Mouse (Mus musculus): ENCODE results near the gene Myl3.

Gene Myl3

DNA sequence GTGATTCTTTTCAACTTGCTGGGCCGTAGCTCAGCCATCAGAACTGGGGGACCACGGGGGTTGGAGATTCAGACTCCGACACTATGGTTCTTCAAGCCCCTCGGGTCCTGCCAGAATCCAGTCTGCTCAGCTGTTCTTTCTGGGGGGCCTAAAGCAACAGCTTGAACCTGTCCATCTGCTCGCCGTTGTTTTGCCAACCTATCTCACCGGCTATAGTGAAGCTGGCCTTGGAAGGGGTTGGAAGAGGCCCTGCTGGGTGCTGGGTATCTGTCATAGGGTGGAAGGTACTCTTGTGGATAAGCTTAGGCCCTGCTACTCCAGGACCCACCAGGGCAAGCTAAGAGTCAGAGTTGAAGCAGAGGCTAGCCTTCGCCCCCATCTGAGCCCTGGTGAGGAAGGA lies 19.2 kb downstream of the Myl3 start:
- no peak for DNase-seq (ENCODE audit: low spot score in 2 of 2)

DNA sequence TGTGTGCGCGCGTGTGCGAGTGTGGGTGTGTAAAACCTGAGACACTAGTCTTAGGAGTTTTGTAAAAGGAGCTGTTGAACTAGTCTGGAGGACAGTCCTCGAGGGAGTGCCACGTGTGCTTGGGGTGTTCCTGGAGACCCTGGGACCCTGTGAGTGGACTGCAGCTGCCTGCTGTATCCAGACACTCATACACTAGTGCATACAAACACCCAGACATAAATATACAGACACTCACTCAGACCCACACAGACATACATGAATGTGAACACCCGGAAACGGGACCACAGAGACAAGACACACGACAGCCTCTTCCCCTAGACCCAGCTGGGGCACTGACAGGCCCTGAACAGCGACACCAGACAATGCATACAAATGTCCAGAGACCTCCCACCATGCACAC lies 21.1 kb downstream of the Myl3 start:
- no peak for DNase-seq (ENCODE audit: low spot score in 2 of 2)

DNA sequence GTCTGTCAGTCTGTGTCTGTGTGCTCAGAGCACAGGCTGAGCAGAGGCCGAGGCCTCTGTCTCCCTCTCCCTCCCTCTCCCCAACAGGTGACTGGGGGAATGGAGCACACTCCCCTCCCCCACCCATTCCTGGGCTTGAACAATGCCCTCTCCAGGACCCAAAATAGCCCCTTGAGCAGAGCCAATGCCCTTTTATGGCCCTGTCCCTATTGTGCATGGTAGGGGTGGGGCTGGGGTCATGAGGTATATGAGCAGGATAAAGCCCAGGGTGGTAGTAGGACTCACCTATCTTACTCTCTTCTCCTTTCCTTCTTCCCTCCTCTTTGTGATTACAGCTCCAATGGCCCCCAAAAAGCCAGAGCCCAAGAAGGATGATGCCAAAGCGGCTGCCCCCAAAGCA lies 21.7 kb downstream of the Myl3 start:
- DNase-seq (ENCODE audit: low spot score in 2 of 2): peak; percentile 75 to 77

DNA sequence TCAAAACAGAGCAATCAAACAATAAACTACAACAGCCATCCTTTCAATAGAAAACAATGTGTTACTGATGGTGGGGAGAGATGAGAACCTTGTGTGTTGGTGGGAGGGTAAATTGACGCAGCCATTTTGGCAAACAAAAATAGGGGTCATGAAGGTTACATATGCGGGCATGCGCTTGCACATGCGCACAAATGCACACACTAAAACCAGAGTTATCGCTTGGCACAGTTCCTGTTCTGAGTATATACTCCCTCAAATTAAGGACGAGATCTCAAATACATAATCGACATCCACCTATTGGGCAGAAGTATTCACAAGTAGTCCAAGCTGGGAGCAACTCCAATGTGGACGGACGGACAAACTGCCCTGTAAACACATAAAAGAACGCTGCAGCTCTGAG lies 30.7 kb downstream of the Myl3 start:
- DNase-seq (ENCODE audit: low spot score in 2 of 2): no peak

DNA sequence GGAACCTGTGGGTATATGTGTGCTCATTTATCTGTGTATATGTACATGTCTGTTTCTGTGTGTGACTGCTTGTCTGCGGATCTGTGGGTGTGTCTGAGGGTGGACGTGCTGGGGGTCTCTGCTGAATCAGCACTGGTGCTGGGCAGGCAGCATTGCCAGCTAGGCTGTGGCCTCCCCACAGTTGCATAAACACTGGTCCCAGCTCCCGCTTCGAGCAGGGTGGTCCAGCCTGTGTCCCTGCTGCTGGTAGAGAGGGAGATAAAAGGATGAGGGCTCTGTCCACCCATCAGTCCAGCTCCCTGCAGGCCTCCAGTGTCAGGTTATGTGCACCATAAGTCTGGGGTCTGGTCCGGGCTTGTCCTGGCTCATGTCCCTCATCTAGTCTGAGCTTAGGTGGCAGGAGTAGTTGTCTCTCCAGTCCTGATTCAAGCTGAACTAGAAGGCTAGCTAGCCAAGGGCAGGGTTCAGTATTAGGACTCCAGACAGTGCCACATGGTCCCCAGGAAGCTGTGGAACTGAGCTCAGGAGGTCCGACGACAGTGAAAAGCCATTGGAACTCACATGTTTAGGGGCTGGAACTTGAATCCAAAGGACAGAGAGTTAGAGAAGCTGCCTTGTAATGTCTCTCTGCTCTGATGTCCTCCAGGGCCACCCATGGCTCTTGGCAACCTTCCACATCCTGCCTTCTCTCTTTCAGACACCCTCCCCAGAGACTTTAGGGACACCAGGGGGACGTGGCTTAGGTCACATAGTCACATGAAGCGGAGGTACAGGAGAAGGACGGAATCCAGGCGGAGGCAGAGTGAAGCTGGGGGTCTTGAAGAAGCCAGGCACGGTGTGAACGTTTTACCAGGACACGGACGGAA lies 33.0 kb downstream of the Myl3 start:
- no peak for DNase-seq (ENCODE audit: low spot score in 2 of 2)

DNA sequence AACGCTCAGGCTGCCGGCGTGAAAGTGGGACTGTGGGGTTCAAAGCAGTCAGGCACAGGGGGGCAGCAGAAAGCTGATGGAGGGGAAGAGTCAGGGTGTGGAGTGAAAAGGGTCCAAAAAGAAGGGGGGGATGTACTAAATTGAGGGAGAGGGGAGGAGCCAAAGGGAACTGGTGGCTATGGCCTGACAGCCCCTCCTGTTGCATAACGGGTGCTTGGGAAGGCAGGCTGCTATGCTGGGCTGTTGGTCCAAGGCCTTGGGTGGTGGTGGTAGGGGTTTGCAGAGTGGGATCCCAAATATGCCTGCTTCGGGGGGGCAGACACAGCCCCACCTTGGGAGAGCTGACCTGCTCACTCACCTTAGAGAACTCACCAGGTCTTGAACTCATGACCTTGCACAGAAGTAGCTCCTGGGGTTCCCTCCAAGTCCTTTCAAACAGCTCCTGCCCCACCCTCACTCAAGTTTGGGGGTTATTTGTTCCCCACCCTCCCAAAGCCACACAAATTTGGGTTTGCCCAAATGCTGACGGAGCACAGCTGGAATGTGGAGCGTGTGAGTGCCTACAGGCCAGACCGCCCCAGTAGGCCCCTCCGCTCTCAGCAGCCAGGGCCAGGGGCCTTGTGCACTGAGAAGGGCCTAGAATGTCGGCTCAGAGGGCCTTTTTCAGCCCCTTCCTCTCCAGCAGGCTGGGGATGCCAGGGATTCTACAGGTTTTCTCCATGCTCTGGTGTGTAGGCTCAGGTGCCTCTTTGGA lies 33.8 kb downstream of the Myl3 start:
- DNase-seq (ENCODE audit: low spot score in 2 of 2): no peak

DNA sequence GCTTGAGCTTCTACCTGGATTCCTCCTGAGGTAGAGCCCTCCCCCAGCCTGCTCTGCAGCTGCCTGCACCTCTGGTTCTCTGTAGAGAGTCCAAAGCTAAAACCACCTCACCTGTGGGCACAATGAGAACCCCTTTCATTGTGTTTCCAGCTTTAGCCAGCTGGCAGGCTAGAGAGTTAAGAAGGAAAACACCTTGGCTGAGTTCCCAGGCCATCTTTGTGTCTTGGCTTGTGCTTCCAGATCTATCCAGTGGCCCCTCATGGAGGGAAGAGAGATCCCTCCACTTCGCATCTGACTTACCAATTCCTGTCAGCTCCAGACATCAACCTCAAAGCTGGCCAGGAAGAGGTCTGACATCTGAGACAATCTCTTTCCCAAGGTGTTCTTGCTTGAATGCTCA lies 36.4 kb downstream of the Myl3 start:
- no peak for DNase-seq (ENCODE audit: low spot score in 2 of 2)

DNA sequence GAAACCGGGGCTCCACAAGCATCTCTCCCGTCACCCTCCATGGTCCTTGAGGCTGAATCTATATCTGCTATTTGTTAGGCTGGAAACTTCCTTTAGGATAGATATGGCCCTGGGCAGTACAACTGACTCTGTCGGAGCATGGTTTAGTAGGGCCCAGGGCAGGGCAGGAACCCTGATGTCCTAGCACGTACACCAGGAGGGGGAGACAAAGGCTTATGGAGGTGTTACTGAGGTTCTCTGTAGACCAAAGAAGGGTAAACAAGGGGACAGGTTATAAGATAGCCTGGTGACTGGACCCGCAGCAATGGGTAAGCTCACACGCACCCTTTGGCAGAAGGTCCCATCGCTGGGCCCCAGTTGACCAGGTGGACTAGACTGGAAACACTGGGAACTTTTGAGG lies 36.9 kb downstream of the Myl3 start:
- no peak for DNase-seq (ENCODE audit: low spot score in 2 of 2)

DNA sequence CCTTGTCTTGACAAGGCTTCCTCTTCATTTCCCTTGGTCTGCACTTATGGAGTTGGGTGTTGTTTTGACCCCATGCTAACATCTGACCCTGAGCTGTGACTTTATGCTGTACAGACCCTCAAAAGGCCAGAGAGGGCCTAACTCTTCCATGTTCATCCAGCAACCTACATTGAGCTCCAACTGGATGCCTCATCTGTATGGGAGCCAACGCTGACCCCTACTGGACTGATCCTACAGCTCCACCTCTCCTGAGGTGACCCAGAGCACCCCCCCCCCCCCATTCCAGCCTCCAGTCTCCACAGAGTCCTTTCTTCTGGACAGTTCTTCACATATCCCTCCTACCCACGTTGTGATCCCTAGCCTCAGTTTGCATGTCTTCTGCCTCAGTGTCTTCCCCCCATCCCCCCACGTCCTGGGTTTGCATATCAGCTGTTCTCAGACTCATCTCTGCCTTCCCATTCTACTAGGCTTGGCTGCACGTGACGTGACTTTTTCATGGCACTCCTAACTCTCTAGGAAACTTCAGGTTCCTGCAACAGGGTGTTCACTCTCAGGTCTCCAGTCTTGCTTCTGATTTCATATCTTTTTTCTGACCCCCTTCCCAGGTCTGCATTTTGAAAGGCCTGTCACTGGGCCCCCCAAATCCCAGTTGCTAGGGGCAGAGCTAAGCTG lies 37.7 kb downstream of the Myl3 start:
- no peak for DNase-seq (ENCODE audit: low spot score in 2 of 2)

DNA sequence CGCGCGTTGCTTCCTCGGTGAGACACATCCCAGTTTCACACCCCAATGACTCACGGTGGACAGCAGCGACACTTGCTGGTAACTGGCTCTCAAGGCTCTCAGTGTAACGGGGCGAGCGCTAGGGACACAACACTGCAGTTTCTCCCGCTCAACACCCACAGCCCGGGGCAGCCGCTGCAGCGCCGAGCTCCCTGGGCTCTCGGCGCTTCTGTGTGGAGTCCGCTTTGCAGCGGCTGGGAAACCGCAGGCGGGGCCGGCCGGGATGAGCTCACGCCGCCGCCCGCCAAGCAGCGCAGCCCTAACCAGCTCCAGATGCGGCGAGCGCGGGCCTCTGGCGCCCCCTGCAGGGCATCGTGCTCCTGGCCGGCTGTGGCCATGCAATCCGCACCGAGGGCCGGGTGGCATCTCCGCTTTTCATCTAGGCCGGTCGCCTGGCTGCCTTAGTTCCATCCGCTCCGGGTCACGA lies 39.6 kb downstream of the Myl3 start:
- peak; percentile 88 to 93 for DNase-seq (ENCODE audit: low spot score in 2 of 2)

DNA sequence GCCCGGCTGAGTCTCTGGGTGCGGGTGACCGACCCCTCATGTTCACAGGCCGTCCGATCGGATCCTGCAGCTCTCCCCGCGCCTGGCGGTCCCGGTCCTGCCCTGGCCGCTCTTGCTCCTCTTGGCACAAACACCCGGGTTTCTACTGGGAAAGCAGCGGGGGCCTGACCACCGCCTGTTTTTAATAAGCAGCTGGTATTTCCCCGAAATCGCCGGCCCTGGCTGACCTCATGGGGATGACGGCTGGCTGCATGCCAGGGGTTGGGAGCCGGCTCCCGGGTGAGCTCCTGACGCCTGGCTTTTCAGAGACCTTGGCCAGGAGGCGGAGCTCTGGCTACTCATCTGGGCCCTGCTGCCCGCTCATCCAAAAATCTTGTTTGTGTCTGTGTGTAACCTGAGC lies 40.1 kb downstream of the Myl3 start:
- peak; percentile 88 to 92 for DNase-seq (ENCODE audit: low spot score in 2 of 2)

DNA sequence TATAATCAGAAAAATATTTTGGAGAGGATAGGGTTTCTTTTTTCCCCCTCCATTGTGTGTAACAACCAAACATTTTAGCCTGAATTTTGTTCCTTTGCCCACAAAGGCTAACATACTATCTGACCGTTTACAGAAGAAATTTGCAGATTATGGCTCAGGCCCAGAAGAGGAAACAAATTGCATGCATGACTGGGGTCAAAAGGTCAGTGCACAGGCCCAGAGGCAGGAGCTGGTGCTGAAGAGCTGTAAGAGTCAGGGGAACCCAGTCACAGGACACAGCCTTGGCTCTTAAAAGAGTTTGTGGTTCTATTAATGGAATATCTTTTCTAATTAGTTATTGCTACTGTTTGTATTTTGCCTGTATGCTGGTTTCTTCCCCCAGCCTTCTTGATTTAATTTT lies 42.0 kb downstream of the Myl3 start:
- DNase-seq (ENCODE audit: low spot score in 2 of 2): no peak

DNA sequence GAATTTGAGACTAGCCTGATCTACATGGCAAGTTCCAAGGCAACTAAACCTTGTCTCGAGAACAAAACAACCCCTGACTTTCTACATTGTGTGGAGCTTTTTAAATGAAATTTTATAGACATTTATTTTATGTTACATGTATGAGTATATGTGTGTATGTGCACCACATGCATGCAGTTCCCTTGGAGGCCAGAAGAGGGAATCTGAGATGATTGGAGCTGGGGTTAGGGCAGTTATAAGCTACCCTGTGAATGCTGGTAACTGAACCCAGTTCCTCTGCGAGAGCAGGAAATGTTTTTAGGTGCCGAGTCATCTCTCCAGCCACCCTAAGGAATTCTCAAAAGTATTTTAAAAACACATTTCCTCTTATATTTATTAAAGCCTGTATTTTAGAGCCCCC lies 46.5 kb downstream of the Myl3 start:
- no peak for DNase-seq (ENCODE audit: low spot score in 2 of 2)

DNA sequence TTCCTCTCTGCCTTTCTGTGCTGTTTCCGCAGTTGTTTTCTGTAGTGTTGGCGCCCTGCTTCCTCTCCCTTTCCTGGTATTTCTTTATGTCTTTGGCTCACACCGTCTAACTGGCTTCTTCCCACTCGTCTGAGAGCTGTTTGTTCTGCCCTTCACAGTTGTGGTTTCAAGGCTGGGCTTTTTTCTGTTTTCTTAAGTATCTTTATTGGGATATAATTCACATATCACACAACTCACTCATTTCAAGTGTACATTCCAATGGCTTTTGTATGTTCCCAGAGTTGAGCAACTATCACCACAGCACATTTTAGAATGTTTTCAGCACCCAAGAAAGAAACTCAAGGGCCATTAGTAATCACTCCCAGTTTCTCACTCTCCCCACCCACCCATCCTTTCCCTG lies 48.8 kb downstream of the Myl3 start:
- no peak for DNase-seq (ENCODE audit: low spot score in 2 of 2)

DNA sequence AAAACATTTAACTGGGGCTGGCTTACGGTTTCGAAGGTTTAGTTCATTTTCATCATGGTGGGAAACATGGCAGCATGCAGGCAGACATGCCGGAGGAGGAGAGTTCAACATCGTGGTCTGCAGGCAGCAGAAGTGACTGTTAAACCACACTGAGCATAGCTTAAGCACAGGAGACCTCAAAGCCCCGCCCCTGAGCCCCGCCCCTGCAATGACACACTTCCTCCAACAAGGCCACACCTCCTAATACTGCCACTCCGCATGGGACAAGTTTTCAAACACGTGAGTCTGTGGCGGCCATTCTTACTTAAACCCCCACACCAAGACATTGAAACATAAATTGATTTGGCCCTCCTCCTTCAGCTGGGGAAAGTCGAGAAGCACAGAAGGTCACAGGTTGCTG lies 55.4 kb downstream of the Myl3 start:
- DNase-seq (ENCODE audit: low spot score in 2 of 2): no peak

DNA sequence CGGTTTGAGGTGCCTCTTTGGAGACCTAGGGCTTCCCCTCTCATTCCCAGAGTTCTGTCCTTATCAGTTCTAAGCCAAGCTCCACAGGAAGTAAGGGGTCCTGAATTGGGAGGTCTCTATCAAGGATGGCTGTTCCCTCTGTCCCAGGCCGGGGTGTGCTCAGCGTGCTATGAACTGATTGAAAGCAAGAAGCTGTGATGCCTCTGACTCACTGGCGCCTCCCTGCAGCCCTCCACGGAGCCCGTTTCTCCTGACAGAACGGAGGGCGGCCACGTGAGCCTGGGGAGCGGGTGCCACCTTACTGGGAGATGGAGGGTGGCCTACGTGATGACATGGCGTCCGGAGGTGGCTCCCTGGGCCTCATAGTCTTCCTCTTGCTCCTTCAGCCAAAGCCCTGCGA lies 56.2 kb downstream of the Myl3 start, which contains the start of gene Prss42:
TSS of gene Prss42 (plus strand) at position 301 of the 400 bp plus-strand sequence.
- no peak for DNase-seq (ENCODE audit: low spot score in 2 of 2)

DNA sequence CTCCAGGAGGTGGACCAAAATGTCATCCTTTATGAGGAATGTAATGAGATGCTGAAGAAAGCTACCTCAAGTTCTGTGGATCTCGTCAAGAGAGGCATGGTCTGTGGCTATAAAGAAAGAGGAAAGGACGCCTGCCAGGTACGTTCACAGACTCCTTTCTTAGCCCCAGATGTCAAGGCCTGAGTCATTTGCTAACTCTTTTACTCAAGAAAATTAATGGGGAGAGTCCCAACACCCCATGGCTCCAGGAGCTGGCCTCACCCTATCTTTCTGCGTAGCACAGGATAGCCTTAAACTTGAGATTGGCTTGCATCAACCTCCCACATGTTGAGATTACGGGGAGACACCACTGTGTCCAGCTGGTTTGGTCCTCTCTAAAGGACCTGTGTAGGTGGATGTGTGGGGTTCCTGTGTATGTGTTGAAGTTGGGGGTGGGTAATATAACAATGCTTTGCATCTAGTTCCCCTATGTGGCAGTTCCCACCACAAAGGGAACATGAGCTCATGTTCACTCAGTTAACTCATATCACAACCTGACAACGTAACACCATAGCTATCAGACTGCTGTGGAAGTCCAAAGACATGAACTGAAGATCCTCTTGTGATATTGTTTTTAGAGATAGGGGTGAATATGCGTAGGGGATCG lies 59.3 kb downstream of the Myl3 start:
- DNase-seq (ENCODE audit: low spot score in 2 of 2): no peak

DNA sequence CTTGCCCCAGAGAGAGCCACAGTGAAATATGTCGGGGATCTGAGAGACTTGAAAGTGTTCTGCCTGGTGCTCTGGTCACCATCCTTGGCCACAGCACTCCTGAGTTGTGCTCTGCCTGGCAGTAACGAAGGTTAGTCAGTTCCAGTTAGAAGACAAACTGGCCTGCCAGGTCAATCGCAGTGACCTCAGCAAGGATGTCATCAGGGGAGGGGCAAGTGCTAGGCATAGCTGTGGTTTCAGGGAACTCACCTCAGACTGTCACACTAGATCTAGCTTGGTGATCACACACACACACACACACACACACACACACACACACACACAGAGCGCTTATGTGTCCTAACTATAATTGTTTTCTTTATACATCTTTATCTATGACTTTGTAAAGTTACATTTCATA lies 61.6 kb downstream of the Myl3 start:
- no peak for DNase-seq (ENCODE audit: low spot score in 2 of 2)

DNA sequence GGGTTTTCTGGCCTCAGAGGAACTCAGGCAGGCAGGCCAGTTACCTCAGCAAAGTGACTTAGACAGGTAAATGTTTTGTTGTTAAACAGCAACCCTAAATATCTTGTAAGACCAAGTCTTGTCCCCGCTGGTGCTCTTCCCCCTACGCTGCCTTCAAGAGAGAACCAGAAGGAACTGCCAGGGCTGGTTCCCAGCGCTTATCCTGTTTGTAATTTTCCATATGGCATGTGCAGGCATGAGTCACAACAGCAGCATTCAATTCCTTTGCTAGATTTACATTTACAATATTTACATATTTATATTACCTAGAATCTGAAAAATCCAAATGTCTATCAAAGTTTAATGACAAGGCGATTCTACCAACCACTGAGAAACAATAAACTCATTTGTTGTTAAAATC lies 68.4 kb downstream of the Myl3 start:
- no peak for DNase-seq (ENCODE audit: low spot score in 2 of 2)

DNA sequence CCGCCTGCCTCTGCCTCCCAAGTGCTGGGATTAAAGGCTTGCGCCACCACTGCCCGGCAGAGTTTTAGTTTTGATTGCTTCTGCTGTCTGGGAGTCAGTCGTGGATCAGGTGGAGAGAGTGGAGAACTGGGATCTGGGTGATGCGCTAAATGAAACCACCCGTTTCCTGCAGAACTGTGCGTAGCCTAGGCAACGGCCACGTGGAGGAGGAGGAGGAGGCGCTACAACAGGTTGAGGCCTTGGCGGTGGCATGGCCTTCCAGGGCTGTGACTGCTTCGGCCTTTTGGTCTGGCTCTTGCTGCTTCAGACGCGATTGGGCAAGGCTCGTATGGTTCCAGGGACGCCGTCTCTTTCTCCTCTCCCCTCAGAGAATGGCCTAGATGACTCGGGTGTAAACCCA lies 72.1 kb downstream of the Myl3 start, which contains the start of gene Prss44:
TSS of gene Prss44 (plus strand) at position 206 of the 400 bp plus-strand sequence.
- DNase-seq (ENCODE audit: low spot score in 2 of 2): no peak

Data from heart, adult 9 months (tissue).